Mouse (Mus musculus) heart, postnatal 0 days (tissue): ENCODE results near the gene Gmds.

Experiments
- CTCF ChIP-seq: IDR thresholded peaks from 2 replicates; pipeline ENCODE4 v1.5.1; 2016; ENCODE audit warnings: antibody characterized with exemption, control low read depth, low read depth
- EP300 ChIP-seq: IDR thresholded peaks from 2 replicates; pipeline ENCODE4 v1.6.1; 2016; ENCODE audit warnings: antibody characterized with exemption, low read depth

DNA sequence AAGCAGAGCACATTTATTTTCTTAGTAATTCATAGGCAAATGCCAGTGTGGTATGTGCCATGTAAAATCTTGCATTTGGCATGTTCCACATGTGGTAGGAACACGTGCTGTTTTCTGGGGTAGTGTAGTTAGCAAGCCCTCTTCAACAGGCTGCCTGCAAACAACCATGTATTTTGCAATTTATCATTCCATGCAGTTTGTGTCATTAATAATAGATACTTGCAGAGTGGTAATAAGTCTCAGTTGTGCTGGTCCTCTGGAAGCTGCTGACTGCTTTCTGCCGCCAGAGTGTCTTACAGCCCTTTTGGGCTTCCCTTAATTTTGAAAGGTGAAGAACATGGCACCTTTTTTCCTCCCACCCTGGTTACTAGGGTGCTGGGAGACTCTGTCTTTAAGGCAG lies 525.8 kb downstream of the Gmds start:
- TF ChIP-seq CTCF (no peak), EP300 (no peak)
